Mouse (Mus musculus): Measurements from ENCODE around the gene Dcp1a. TPM values are rescaled to one million over a fixed set of nuclear protein-coding genes. Genes with fewer than 3 reads are reported as not detected.

Dcp1a gene
- polyA plus RNA-seq, 1 experiment from 2014 or later: 3.3 TPM

- no peak for TF ChIP-seq EP300 (IDR thresholded peaks at IDR 0.05; ENCODE audit: low read depth)
- TF ChIP-seq CTCF (IDR thresholded peaks at IDR 0.05; ENCODE audit: low read depth): no peak
- Histone ChIP-seq H3K36me3 (replicated peaks; ENCODE audit: insufficient read depth, low read length) (peaks cover 6% of the 10 kb centered on the region; the same call in 1 of the 2 replicates), H3K9me3 (ENCODE audit: low read length) (no peaks in the 10 kb centered on the region), H3K4me3 (ENCODE audit: low read depth, low read length) (peak overlapping the region; percentile 79), H3K27ac (ENCODE audit: low read depth) (peak overlapping the region; percentile 97), H3K9ac (replicated peaks) (peak overlapping the region; percentile 87), H3K4me1 (ENCODE audit: insufficient read depth) (peaks cover 34% of the 10 kb centered on the region), H3K4me2 (ENCODE audit: low read depth, low read length) (peak overlapping the region; percentile 98), H3K27me3 (ENCODE audit: insufficient read depth, low read length) (no peaks in the 10 kb centered on the region)
- WGBS (ENCODE audit: insufficient replicate concordance): 19% methylated on average over 8 of the region's 8 CpGs
- DNase-seq (no peak), ATAC-seq (no peak)
Measured at GRCm38 (mm10) chr14:30550232-30551070, 71.1 kb downstream of the Dcp1a start.

- TF ChIP-seq EP300 (IDR thresholded peaks at IDR 0.05; ENCODE audit: low read depth) (no peak), CTCF (IDR thresholded peaks at IDR 0.05; ENCODE audit: low read depth) (no peak)
- DNase-seq (no peak), ATAC-seq (no peak)
- H3K4me3 ChIP-seq (ENCODE audit: low read depth, low read length): peak overlapping the region; percentile 79
- H3K4me2 ChIP-seq (ENCODE audit: low read depth, low read length): peak overlapping the region; percentile 98
- no peaks in the 10 kb centered on the region for H3K27me3 ChIP-seq (ENCODE audit: insufficient read depth, low read length)
- peak overlapping the region; percentile 87 for H3K9ac ChIP-seq (replicated peaks)
- peak overlapping the region; percentile 61 for H3K27ac ChIP-seq (ENCODE audit: low read depth)
- H3K9me3 ChIP-seq (ENCODE audit: low read length): no peaks in the 10 kb centered on the region
- WGBS (ENCODE audit: insufficient replicate concordance): 36% methylated on average over 5 of the region's 5 CpGs
- peaks cover 34% of the 10 kb centered on the region for H3K4me1 ChIP-seq (ENCODE audit: insufficient read depth)
- H3K36me3 ChIP-seq (replicated peaks; ENCODE audit: insufficient read depth, low read length): peaks cover 16% of the 10 kb centered on the region
Measured at GRCm38 (mm10) chr14:30551509-30551908, 72.2 kb downstream of the Dcp1a start.

- no peak overlapping the region for H3K9ac ChIP-seq (replicated peaks)
- H3K9me3 ChIP-seq (ENCODE audit: low read length): no peaks in the 10 kb centered on the region
- ATAC-seq (no peak), DNase-seq (no peak)
- WGBS (ENCODE audit: insufficient replicate concordance): 91% methylated on average over 2 of the region's 2 CpGs
- no peaks in the 10 kb centered on the region for H3K27me3 ChIP-seq (ENCODE audit: insufficient read depth, low read length)
- TF ChIP-seq CTCF (IDR thresholded peaks at IDR 0.05; ENCODE audit: low read depth) (no peak), EP300 (IDR thresholded peaks at IDR 0.05; ENCODE audit: low read depth) (no peak)
- H3K4me1 ChIP-seq (ENCODE audit: insufficient read depth): peaks cover 34% of the 10 kb centered on the region
- H3K4me2 ChIP-seq (ENCODE audit: low read depth, low read length): peak overlapping the region; percentile 98
- H3K36me3 ChIP-seq (replicated peaks; ENCODE audit: insufficient read depth, low read length): peaks cover 19% of the 10 kb centered on the region
- peak overlapping the region; percentile 61; the same call in 1 of the 2 replicates for H3K27ac ChIP-seq (ENCODE audit: low read depth)
- peak overlapping the region; percentile 79 for H3K4me3 ChIP-seq (ENCODE audit: low read depth, low read length)
Measured at GRCm38 (mm10) chr14:30551981-30552380, 72.6 kb downstream of the Dcp1a start.

- Histone ChIP-seq H3K4me2 (ENCODE audit: low read depth, low read length) (peak overlapping the region; percentile 31), H3K27me3 (ENCODE audit: insufficient read depth, low read length) (no peaks in the 10 kb centered on the region), H3K4me3 (ENCODE audit: low read depth, low read length) (no peak overlapping the region), H3K9me3 (ENCODE audit: low read length) (no peaks in the 10 kb centered on the region), H3K27ac (ENCODE audit: low read depth) (peak overlapping the region; percentile 62; the same call in 1 of the 2 replicates), H3K4me1 (ENCODE audit: insufficient read depth) (peaks cover 29% of the 10 kb centered on the region), H3K9ac (replicated peaks) (no peak overlapping the region), H3K36me3 (replicated peaks; ENCODE audit: insufficient read depth, low read length) (peaks cover 27% of the 10 kb centered on the region)
- ATAC-seq (no peak), DNase-seq (peak; percentile 58)
- TF ChIP-seq EP300 (IDR thresholded peaks at IDR 0.05; ENCODE audit: low read depth) (no peak), CTCF (IDR thresholded peaks at IDR 0.05; ENCODE audit: low read depth) (no peak)
- WGBS (ENCODE audit: insufficient replicate concordance): 81% methylated on average over 4 of the region's 4 CpGs
Measured at GRCm38 (mm10) chr14:30553185-30553584, 73.8 kb downstream of the Dcp1a start.

GRCm38 (mm10) chr14:30556651-30557050 lies 77.3 kb downstream of the Dcp1a start:
- Histone ChIP-seq H3K27ac (ENCODE audit: low read depth) (no peak overlapping the region), H3K9me3 (ENCODE audit: low read length) (no peaks in the 10 kb centered on the region), H3K4me1 (ENCODE audit: insufficient read depth) (peaks cover 7% of the 10 kb centered on the region), H3K9ac (replicated peaks) (no peak overlapping the region), H3K4me3 (ENCODE audit: low read depth, low read length) (no peak overlapping the region), H3K4me2 (ENCODE audit: low read depth, low read length) (no peak overlapping the region), H3K27me3 (ENCODE audit: insufficient read depth, low read length) (no peaks in the 10 kb centered on the region), H3K36me3 (replicated peaks; ENCODE audit: insufficient read depth, low read length) (peaks cover 62% of the 10 kb centered on the region)
- DNase-seq: no peak
- WGBS (ENCODE audit: insufficient replicate concordance): 76% methylated on average over 2 of the region's 2 CpGs
- no peak for ATAC-seq
- no peak for TF ChIP-seq EP300 (IDR thresholded peaks at IDR 0.05; ENCODE audit: low read depth)
- no peak for TF ChIP-seq CTCF (IDR thresholded peaks at IDR 0.05; ENCODE audit: low read depth)

- WGBS (ENCODE audit: insufficient replicate concordance): 77% methylated on average over 9 of the region's 9 CpGs
- Histone ChIP-seq H3K4me2 (ENCODE audit: low read depth, low read length) (no peak overlapping the region), H3K9ac (replicated peaks) (no peak overlapping the region), H3K9me3 (ENCODE audit: low read length) (no peaks in the 10 kb centered on the region), H3K27ac (ENCODE audit: low read depth) (no peak overlapping the region), H3K27me3 (ENCODE audit: insufficient read depth, low read length) (no peaks in the 10 kb centered on the region), H3K36me3 (replicated peaks; ENCODE audit: insufficient read depth, low read length) (peaks cover 64% of the 10 kb centered on the region), H3K4me3 (ENCODE audit: low read depth, low read length) (no peak overlapping the region), H3K4me1 (ENCODE audit: insufficient read depth) (peaks cover 6% of the 10 kb centered on the region)
- DNase-seq: no peak
- no peak for TF ChIP-seq EP300 (IDR thresholded peaks at IDR 0.05; ENCODE audit: low read depth)
- no peak for TF ChIP-seq CTCF (IDR thresholded peaks at IDR 0.05; ENCODE audit: low read depth)
- no peak for ATAC-seq
Measured at GRCm38 (mm10) chr14:30557730-30558129, 78.4 kb downstream of the Dcp1a start.

All from liver, postnatal 0 days (tissue).